Mouse (Mus musculus) cerebellum, postnatal 14 days (tissue): Measurements from ENCODE around the gene Gm853.

ENCODE experiments used
- DNase-seq, 2 experiments: peaks; one replicate each; pipeline ENCODE4 v3.0.0; 2021; ENCODE audit warnings: mixed read lengths in 2 of 2

The Gm853 gene

GRCm38 (mm10) chr4:130213857-130214256 lies 8.3 kb downstream of the Gm853 start:
- no peak for DNase-seq

GRCm38 (mm10) chr4:130213197-130213596 lies 9.0 kb downstream of the Gm853 start:
- no peak for DNase-seq

DNA sequence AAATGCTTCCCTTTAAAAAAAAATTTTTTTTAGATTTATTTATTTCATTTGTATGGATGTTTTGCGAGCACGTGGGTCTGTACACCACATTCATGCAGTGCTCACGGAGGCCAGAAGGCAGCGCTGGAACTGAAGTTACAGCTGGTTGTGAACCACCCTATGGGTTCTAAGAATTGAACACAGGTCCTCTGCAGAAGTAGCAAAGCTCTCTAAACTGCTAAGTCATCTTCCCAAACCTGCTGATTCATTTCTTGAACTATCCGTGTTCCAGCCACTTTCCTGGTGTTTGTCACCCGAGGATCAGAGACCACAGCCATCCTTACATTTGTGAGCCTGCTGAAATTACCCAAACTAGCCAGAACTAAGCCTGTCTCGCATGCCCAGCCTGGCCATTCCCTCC lies 9.8 kb downstream of the Gm853 start:
- no peak for DNase-seq

- no peak for DNase-seq
Observed at GRCm38 (mm10) chr4:130211870-130212269, 10.3 kb downstream of the Gm853 start.

- DNase-seq, result peak; percentile 98 to 99
Observed at GRCm38 (mm10) chr4:130198694-130199670, 23.2 kb downstream of the Gm853 start.

GRCm38 (mm10) chr4:130196542-130196941 lies 25.7 kb downstream of the Gm853 start:
- no peak for DNase-seq

- DNase-seq, result no peak
Observed at GRCm38 (mm10) chr4:130195924-130196323, 26.3 kb downstream of the Gm853 start.

GRCm38 (mm10) chr4:130192266-130192665 lies 29.9 kb downstream of the Gm853 start:
- no peak for DNase-seq

- DNase-seq, result no peak
Observed at GRCm38 (mm10) chr4:130189606-130190005, 32.6 kb downstream of the Gm853 start.

GRCm38 (mm10) chr4:130188806-130189297 lies 33.3 kb downstream of the Gm853 start:
- peak; percentile 94 for DNase-seq

GRCm38 (mm10) chr4:130186891-130187290 lies 35.3 kb downstream of the Gm853 start:
- DNase-seq, result no peak

DNA sequence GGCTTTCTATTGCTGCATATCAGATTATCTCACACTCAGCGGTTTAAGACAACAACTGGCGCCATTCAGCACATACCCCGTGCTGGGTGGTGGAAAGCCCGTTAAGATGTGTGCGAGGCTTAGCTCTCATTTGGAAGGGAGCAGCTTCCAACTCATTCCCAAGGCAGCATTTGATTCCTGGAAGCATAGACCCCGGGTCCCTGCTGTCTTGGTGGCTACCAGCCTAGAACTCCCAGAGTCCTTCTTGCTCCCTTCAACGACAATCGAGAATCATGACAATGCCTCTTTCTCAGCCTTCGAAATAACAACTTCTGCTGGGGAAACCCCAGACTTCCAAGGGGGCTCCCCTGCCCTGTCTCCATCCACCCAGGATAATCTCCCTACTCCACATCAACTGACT lies 35.8 kb downstream of the Gm853 start:
- DNase-seq, result no peak

DNA sequence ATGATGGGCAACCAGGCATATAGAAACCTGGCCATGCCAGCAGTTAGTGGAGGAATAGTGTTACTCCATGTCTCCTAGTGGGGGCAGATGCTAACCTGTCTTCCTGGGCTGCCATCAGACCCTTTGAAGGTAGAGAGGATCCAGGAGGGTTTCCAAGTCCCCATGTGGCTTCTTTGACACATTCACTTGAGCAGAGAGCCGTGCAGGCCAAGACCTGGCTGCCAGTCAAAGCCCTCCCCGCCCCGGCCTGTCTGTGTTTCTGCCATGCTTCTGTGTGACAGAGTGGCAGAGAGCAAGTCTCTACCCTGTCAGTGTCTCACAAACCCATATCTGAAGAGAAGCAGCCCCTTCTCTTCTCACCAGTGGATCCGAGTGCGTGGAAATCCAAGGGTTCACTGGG lies 38.3 kb downstream of the Gm853 start:
- DNase-seq, result peak; percentile 74 to 77

DNA sequence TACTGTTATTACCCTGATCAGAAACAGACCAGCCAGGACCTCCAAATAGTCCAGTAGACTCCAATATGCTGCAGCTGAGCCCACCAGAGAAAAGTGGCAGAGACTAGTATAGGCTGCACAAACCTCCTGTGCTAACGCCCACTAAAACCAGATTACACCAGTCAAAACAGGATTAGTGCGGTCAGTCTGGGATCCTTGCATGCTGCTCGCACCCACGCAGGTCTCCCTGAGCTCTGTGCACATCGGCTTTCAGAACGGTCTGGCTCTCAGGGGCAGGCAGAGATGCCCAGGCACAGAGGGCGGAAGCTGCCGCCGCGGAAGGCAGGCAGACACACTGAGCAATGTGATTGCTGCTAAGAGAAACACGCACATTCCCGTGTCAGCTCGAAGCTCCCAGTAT lies 39.2 kb downstream of the Gm853 start:
- DNase-seq, result peak in 1 of 2 experiments; percentile 20

GRCm38 (mm10) chr4:130181886-130182285 lies 40.3 kb downstream of the Gm853 start:
- peak in 1 of 2 experiments; percentile 55 for DNase-seq

- DNase-seq, result no peak
Observed at GRCm38 (mm10) chr4:130180909-130181602, 41.1 kb downstream of the Gm853 start.

GRCm38 (mm10) chr4:130179876-130180275 lies 42.3 kb downstream of the Gm853 start:
- no peak for DNase-seq

GRCm38 (mm10) chr4:130177536-130177935 lies 44.7 kb downstream of the Gm853 start:
- DNase-seq, result no peak

- peak in 1 of 2 experiments; percentile 26 for DNase-seq
Observed at GRCm38 (mm10) chr4:130177087-130177486, 45.1 kb downstream of the Gm853 start.

GRCm38 (mm10) chr4:130176156-130176720 lies 46.0 kb downstream of the Gm853 start:
- DNase-seq, result no peak

DNA sequence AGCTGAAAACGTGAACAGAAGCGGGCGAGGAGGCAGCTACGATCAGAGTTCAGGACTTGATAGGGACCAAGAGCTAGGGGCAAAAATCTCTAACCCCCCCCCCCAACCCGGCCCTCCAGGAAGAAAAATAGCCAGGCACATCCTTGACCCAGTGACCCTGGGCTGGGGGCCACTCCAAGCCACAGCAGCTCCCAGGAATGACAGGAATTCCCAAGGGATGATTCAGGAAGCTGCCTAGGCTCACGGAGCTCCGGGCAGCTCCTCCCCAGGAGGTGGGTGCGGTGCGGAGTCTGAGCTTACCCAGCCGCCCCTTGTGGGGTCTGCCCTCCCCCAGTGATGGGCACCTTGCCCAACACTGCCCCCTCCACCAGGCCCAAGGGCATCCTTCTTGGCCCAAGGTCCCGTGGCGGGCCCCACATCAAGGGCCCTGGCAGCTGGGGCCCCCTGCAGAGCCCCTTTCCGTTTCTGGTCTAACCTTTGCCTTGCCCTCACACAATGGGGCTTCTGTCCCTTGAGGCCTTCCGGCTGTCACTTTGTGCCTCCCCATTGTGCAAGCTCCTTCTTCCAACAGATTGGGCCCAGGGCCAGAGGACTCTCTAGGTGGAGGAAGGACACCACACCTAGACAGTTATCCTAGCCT lies 47.0 kb downstream of the Gm853 start, which contains the start of gene Tinagl1:
Gene Tinagl1 (minus strand): TSS at position 51 of the 640 bp plus-strand sequence.
- DNase-seq, result peak in 1 of 2 experiments; percentile 34

GRCm38 (mm10) chr4:130174335-130175031 lies 47.7 kb downstream of the Gm853 start:
- no peak for DNase-seq
